Comparison of ENCODE assay signal across 26 mouse cellular contexts in the genomic region with DNA sequence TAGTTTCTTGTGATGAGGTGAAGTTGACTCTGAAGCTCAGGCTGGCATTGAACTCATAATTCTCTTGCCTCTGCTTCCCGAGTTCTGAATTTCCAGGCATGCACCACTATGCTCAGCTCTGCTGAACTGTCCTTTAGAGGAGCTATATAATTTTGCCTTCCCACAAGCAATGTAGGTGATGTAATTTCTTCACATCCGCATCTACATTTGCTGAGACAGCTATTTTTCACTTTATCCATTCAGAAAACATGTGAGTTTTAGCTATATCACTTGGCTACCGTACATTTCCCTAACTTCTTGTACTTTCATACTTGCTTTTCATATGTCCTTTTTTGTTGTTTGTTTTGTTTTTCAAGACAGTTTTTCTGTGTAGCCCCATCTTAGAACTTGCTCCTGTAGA.
"Had no signal": no experiment of that assay in that cellular context is flagged by ENCODE, and none has a peak within 500 bp of the region (broad histone marks: within the 10 kb centered on the region; RNA-seq: fewer than 3 reads in every experiment).

No protein-coding gene starts in this region.

- ATAC-seq: forebrain, embryonic 13.5 days; forebrain, embryonic 14.5 days; forebrain, embryonic 15.5 days; forebrain, embryonic 16.5 days; forebrain, postnatal 0 days had no signal

- H3K4me3 ChIP-seq: embryonic facial prominence, embryonic 10.5 days; embryonic facial prominence, embryonic 12.5 days; embryonic facial prominence, embryonic 13.5 days; embryonic facial prominence, embryonic 15.5 days; erythroblast, embryonic 14.5 days; forebrain, embryonic 10.5 days; forebrain, embryonic 12.5 days; forebrain, embryonic 13.5 days; forebrain, embryonic 15.5 days; gastrocnemius, adult 2 months; heart, adult 2 months had no signal

- H3K27ac ChIP-seq: embryonic facial prominence, embryonic 10.5 days; embryonic facial prominence, embryonic 12.5 days; embryonic facial prominence, embryonic 13.5 days; embryonic facial prominence, embryonic 15.5 days; forebrain, embryonic 10.5 days; forebrain, embryonic 12.5 days; forebrain, embryonic 13.5 days; forebrain, embryonic 15.5 days; gastrocnemius, adult 2 months; heart, adult 2 months had no signal

- DNase-seq: cerebellum, adult 9-11 months; cerebellum, postnatal 10 days; cerebellum, postnatal 14 days; cerebellum, postnatal 25 days; cerebellum, postnatal 36 days; embryo, embryonic 11 days; forebrain, postnatal 0 days; gastrocnemius, adult 2 months; gastrocnemius, postnatal 10 days; gastrocnemius, postnatal 14 days; gastrocnemius, postnatal 25 days; gastrocnemius, postnatal 36 days; heart, adult 11 months; heart, adult 18-20 months; heart, adult 2 months had no signal

- H3K9ac ChIP-seq: embryonic facial prominence, embryonic 12.5 days; embryonic facial prominence, embryonic 13.5 days; embryonic facial prominence, embryonic 15.5 days; forebrain, embryonic 12.5 days; forebrain, embryonic 13.5 days; forebrain, embryonic 15.5 days; forebrain, postnatal 0 days had no signal

- H3K9me3 ChIP-seq: embryonic facial prominence, embryonic 10.5 days; embryonic facial prominence, embryonic 12.5 days; embryonic facial prominence, embryonic 13.5 days; embryonic facial prominence, embryonic 15.5 days; forebrain, embryonic 10.5 days; forebrain, embryonic 12.5 days; forebrain, embryonic 13.5 days; forebrain, embryonic 15.5 days had no signal

- H3K4me1 ChIP-seq: embryonic facial prominence, embryonic 10.5 days; embryonic facial prominence, embryonic 12.5 days; embryonic facial prominence, embryonic 13.5 days; embryonic facial prominence, embryonic 15.5 days; forebrain, embryonic 10.5 days; forebrain, embryonic 12.5 days; forebrain, embryonic 13.5 days; forebrain, embryonic 15.5 days had no signal

- H3K4me2 ChIP-seq: embryonic facial prominence, embryonic 12.5 days; embryonic facial prominence, embryonic 13.5 days; embryonic facial prominence, embryonic 15.5 days; forebrain, embryonic 12.5 days; forebrain, embryonic 13.5 days; forebrain, embryonic 15.5 days had no signal

- H3K27me3 ChIP-seq: embryonic facial prominence, embryonic 12.5 days; embryonic facial prominence, embryonic 13.5 days; embryonic facial prominence, embryonic 15.5 days; forebrain, embryonic 12.5 days; forebrain, embryonic 13.5 days; forebrain, embryonic 15.5 days had no signal
